Mouse (Mus musculus): ENCODE data around the gene Cenpb.

DNA sequence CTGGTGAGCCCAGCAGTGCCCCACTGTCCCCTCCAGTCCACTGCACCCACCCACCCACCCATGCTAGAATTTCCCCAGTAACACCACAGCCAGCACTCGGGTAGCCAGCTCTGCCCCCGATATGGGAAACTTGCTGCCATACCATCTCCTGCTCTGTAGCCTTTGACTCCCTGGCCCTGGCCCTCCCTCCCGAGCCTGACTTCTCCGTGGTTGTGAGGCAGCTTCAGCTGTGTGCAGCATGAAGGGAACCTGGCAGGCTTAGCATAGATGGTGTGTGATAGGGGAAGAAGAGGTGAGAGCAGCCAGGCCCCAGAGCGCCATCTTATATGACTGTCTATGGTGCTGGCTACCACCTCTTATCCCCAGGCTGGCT, 39.3 kb downstream of the Cenpb start:
- TF ChIP-seq CTCF (IDR thresholded peaks at IDR 0.05; ENCODE audit: low read depth) (no peak), EP300 (optimal IDR thresholded peaks at IDR 0.05) (no peak)
